Comparison of ENCODE assay signal across 8 mouse cellular contexts in the genomic region with DNA sequence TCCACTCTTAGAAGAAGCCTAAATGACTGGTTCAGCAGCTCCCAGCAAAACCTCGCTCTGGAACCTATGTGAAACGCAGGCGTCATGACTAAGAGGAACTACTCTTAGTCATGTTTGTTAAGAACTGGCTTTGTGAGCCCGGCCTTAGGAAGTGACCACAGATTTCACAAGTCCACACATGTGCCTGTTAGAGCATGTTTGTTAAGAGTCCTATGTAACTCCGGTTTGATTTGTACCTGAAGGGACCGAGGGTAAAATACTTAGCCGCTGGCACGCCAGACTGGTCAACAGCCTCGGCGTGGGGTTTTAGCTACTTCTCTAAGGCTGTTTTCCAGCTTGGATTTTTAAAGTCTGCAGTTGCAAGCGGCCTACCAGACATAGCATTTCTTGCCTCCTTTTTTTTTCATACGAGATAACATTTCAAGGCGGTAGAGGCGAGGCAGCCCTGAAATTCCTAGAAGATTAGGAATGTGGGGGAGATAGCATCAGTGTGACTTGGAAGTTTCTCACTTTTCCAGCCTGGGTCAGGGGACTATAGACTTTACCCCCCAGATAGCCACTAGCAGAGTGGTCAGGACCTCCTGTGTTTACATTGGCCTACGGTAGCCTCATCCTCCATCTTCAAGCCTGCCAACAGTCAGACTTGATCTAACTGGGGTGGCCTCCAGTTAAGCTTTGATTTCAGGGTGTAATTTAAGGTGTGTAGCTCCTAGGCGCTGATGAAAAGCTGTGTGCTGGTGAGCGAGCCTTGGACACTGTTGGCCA. TPM values are rescaled to one million over a fixed set of nuclear protein-coding genes. Genes with fewer than 3 reads are reported as not detected.
DNase-seq lines count a peak whose midpoint lies in the region; ATAC-seq and TF ChIP-seq lines count a peak whose summit lies in the region.

No protein-coding gene starts in this region.

- no peak overlapping the region for H3K9ac ChIP-seq in hindbrain, embryonic 12.5 days
- H3K9ac ChIP-seq in hindbrain, embryonic 14.5 days, result no peak overlapping the region
- no peak overlapping the region for H3K9ac ChIP-seq in liver, embryonic 14.5 days (replicated peaks)
- H3K9ac ChIP-seq in neural tube, embryonic 15.5 days (replicated peaks), result no peak overlapping the region

- no peaks in the 10 kb centered on the region for H3K9me3 ChIP-seq in hindbrain, embryonic 10.5 days
- H3K9me3 ChIP-seq in hindbrain, embryonic 12.5 days (replicated peaks), result no peaks in the 10 kb centered on the region
- no peaks in the 10 kb centered on the region for H3K9me3 ChIP-seq in embryonic facial prominence, embryonic 10.5 days
- no peaks in the 10 kb centered on the region for H3K9me3 ChIP-seq in hindbrain, embryonic 14.5 days (ENCODE audit: control insufficient read depth, low read length)
- H3K9me3 ChIP-seq in liver, embryonic 14.5 days (ENCODE audit: control insufficient read depth, low read length), result no peaks in the 10 kb centered on the region
- no peaks in the 10 kb centered on the region for H3K9me3 ChIP-seq in neural tube, embryonic 15.5 days (replicated peaks)

- no peak for TF ChIP-seq EP300 in liver, embryonic 14.5 days (IDR thresholded peaks at IDR 0.05; ENCODE audit: low read depth)

- no peak for TF ChIP-seq POLR2A in cerebellum, adult 2 months (IDR thresholded peaks at IDR 0.05; ENCODE audit: borderline replicate concordance, insufficient read depth, low read length)

- H3K27ac ChIP-seq in hindbrain, embryonic 10.5 days, result peak overlapping the region; percentile 87
- H3K27ac ChIP-seq in hindbrain, embryonic 12.5 days, result no peak overlapping the region
- peak overlapping the region; percentile 77 for H3K27ac ChIP-seq in embryonic facial prominence, embryonic 10.5 days (replicated peaks)
- no peak overlapping the region for H3K27ac ChIP-seq in hindbrain, embryonic 14.5 days
- H3K27ac ChIP-seq in liver, embryonic 14.5 days, result no peak overlapping the region
- peak overlapping the region; percentile 15; the same call in 1 of the 2 replicates for H3K27ac ChIP-seq in neural tube, embryonic 15.5 days (replicated peaks)
- H3K27ac ChIP-seq in cerebellum, adult 2 months (ENCODE audit: insufficient read depth, low read length), result no peak overlapping the region

- ATAC-seq in hindbrain, embryonic 12.5 days (ENCODE audit: low FRiP score), result no peak
- ATAC-seq in hindbrain, embryonic 14.5 days (ENCODE audit: low FRiP score), result no peak
- 0 out of 2 replicates have a peak, but pooled peaks have one; percentile 31 for ATAC-seq in liver, embryonic 14.5 days (ENCODE audit: insufficient read depth)
- no peak for ATAC-seq in neural tube, embryonic 15.5 days (ENCODE audit: low FRiP score)

- no peaks in the 10 kb centered on the region for H3K36me3 ChIP-seq in hindbrain, embryonic 10.5 days
- no peaks in the 10 kb centered on the region for H3K36me3 ChIP-seq in hindbrain, embryonic 12.5 days
- no peaks in the 10 kb centered on the region for H3K36me3 ChIP-seq in embryonic facial prominence, embryonic 10.5 days (replicated peaks)
- H3K36me3 ChIP-seq in hindbrain, embryonic 14.5 days (replicated peaks; ENCODE audit: control insufficient read depth, insufficient read depth), result no peaks in the 10 kb centered on the region
- no peaks in the 10 kb centered on the region for H3K36me3 ChIP-seq in liver, embryonic 14.5 days (replicated peaks; ENCODE audit: control insufficient read depth, insufficient read depth, low read depth)
- H3K36me3 ChIP-seq in neural tube, embryonic 15.5 days, result no peaks in the 10 kb centered on the region

- 49% methylated on average over 17 of the region's 17 CpGs for WGBS in hindbrain, embryonic 10.5 days
- WGBS in hindbrain, embryonic 12.5 days, result 53% methylated on average over 17 of the region's 17 CpGs
- 43% methylated on average over 17 of the region's 17 CpGs for WGBS in embryonic facial prominence, embryonic 10.5 days
- 61% methylated on average over 17 of the region's 17 CpGs for WGBS in hindbrain, embryonic 14.5 days
- WGBS in liver, embryonic 14.5 days (ENCODE audit: insufficient replicate concordance), result 41% methylated on average over 17 of the region's 17 CpGs
- WGBS in neural tube, embryonic 15.5 days, result 68% methylated on average over 17 of the region's 17 CpGs
- 90% methylated on average over 17 of the region's 17 CpGs for WGBS in cerebellum, adult 2 months

- H3K4me3 ChIP-seq in hindbrain, embryonic 10.5 days, result no peak overlapping the region
- H3K4me3 ChIP-seq in hindbrain, embryonic 12.5 days, result no peak overlapping the region
- no peak overlapping the region for H3K4me3 ChIP-seq in embryonic facial prominence, embryonic 10.5 days
- H3K4me3 ChIP-seq in hindbrain, embryonic 14.5 days (replicated peaks; ENCODE audit: low read length), result no peak overlapping the region
- H3K4me3 ChIP-seq in liver, embryonic 14.5 days (ENCODE audit: insufficient read depth in 1 of 2, low read depth in 2 of 2, low read length in 2 of 2), result no peak overlapping the region
- H3K4me3 ChIP-seq in neural tube, embryonic 15.5 days (replicated peaks), result peak overlapping the region; percentile 21; the same call in 1 of the 2 replicates
- H3K4me3 ChIP-seq in cerebellum, adult 2 months (replicated peaks; ENCODE audit: insufficient read depth, low read depth, low read length), result no peak overlapping the region

- peaks cover 31% of the 10 kb centered on the region for H3K4me1 ChIP-seq in hindbrain, embryonic 10.5 days (replicated peaks)
- peaks cover 12% of the 10 kb centered on the region for H3K4me1 ChIP-seq in hindbrain, embryonic 12.5 days
- H3K4me1 ChIP-seq in embryonic facial prominence, embryonic 10.5 days, result peaks cover 42% of the 10 kb centered on the region
- peaks cover 8% of the 10 kb centered on the region; the same call in 1 of the 2 replicates for H3K4me1 ChIP-seq in hindbrain, embryonic 14.5 days (replicated peaks; ENCODE audit: control insufficient read depth, insufficient read depth, low read length)
- peaks cover 0 to 8% of the 10 kb centered on the region in 2 experiments; a peak in 2 of 4 replicates for H3K4me1 ChIP-seq in liver, embryonic 14.5 days (replicated peaks; ENCODE audit: control insufficient read depth in 2 of 2, insufficient read depth in 2 of 2, low read length in 1 of 2)
- H3K4me1 ChIP-seq in neural tube, embryonic 15.5 days, result peaks cover 17% of the 10 kb centered on the region
- no peaks in the 10 kb centered on the region for H3K4me1 ChIP-seq in cerebellum, adult 2 months (ENCODE audit: control insufficient read depth, insufficient read depth, low read length)

- peak; percentile 23 for DNase-seq in hindbrain, embryonic 10.5 days (ENCODE audit: low spot score)
- DNase-seq in embryonic facial prominence, embryonic 10.5 days (ENCODE audit: low spot score), result peak; percentile 32
- DNase-seq in hindbrain, embryonic 14.5 days (ENCODE audit: low spot score), result no peak
- peak; percentile 10 to 30 (median 11) for DNase-seq in liver, embryonic 14.5 days (ENCODE audit: low read depth in 3 of 3, low spot score in 3 of 3)
- no peak for DNase-seq in cerebellum, adult 11-12 months
- DNase-seq in cerebellum, adult 2 months, result no peak

- TF ChIP-seq CTCF in liver, embryonic 14.5 days (IDR thresholded peaks at IDR 0.05; ENCODE audit: low read depth), result no peak
- TF ChIP-seq CTCF in cerebellum, adult 2 months (IDR thresholded peaks at IDR 0.05; ENCODE audit: borderline replicate concordance, insufficient read depth, low read depth, low read length), result no peak

- no peaks in the 10 kb centered on the region for H3K27me3 ChIP-seq in hindbrain, embryonic 10.5 days (ENCODE audit: insufficient read depth, poor library complexity, severe bottlenecking)
- no peaks in the 10 kb centered on the region for H3K27me3 ChIP-seq in hindbrain, embryonic 12.5 days
- no peaks in the 10 kb centered on the region for H3K27me3 ChIP-seq in embryonic facial prominence, embryonic 10.5 days (replicated peaks; ENCODE audit: low read depth, poor library complexity, severe bottlenecking)
- H3K27me3 ChIP-seq in hindbrain, embryonic 14.5 days (ENCODE audit: control insufficient read depth, insufficient read depth, low read length), result no peaks in the 10 kb centered on the region
- no peaks in the 10 kb centered on the region for H3K27me3 ChIP-seq in liver, embryonic 14.5 days (ENCODE audit: control insufficient read depth, insufficient read depth, low read length)
- H3K27me3 ChIP-seq in neural tube, embryonic 15.5 days (replicated peaks), result no peaks in the 10 kb centered on the region
- no peaks in the 10 kb centered on the region for H3K27me3 ChIP-seq in cerebellum, adult 2 months (ENCODE audit: control insufficient read depth, insufficient read depth, low read length)

- no peak overlapping the region for H3K4me2 ChIP-seq in hindbrain, embryonic 12.5 days (replicated peaks)
- H3K4me2 ChIP-seq in hindbrain, embryonic 14.5 days (replicated peaks), result peak overlapping the region; percentile 57
- peak overlapping the region; percentile 60 for H3K4me2 ChIP-seq in liver, embryonic 14.5 days (ENCODE audit: low read depth)
- peak overlapping the region; percentile 53 for H3K4me2 ChIP-seq in neural tube, embryonic 15.5 days

RNA-seq across cellular contexts. Expression of a gene that starts 28.8 kb away (rescaled TPM):
- 224 and 231 TPM in 2 replicates for polyA plus RNA-seq in hindbrain, embryonic 10.5 days (2016; fragmentation: Nextera tagmentation; extraction: Ambion mirVana)
- polyA plus RNA-seq in hindbrain, embryonic 12.5 days (2016; fragmentation: Nextera tagmentation; extraction: Ambion mirVana), result 205 and 206 TPM in 2 replicates
- 205 and 207 TPM in 2 replicates for polyA plus RNA-seq in embryonic facial prominence, embryonic 10.5 days (2016; fragmentation: Nextera tagmentation; extraction: Ambion mirVana)
- 169 and 225 TPM in 2 replicates for polyA plus RNA-seq in hindbrain, embryonic 14.5 days (2014; fragmentation: Nextera tagmentation; extraction: Ambion mirVana)
- polyA plus RNA-seq in liver, embryonic 14.5 days (2012; rRNA removed), result 27.3 and 99.4 TPM in 2 replicates
- 92.1 and 94.6 TPM in 2 replicates for polyA plus RNA-seq in liver, embryonic 14.5 days (2014; fragmentation: Nextera tagmentation; extraction: Ambion mirVana)
- polyA plus RNA-seq in neural tube, embryonic 15.5 days (2015; fragmentation: Nextera tagmentation; extraction: Ambion mirVana), result 170 and 195 TPM in 2 replicates
- polyA plus RNA-seq in cerebellum, adult 2 months (2012; rRNA removed), result 284 and 308 TPM in 2 replicates

RNA-seq across cellular contexts. Expression of a gene that starts 56.7 kb away (rescaled TPM):
- polyA plus RNA-seq in hindbrain, embryonic 10.5 days (2016; fragmentation: Nextera tagmentation; extraction: Ambion mirVana), result 18.4 and 18.6 TPM in 2 replicates
- polyA plus RNA-seq in hindbrain, embryonic 12.5 days (2016; fragmentation: Nextera tagmentation; extraction: Ambion mirVana), result 25.7 and 29.2 TPM in 2 replicates
- 18.9 and 20.3 TPM in 2 replicates for polyA plus RNA-seq in embryonic facial prominence, embryonic 10.5 days (2016; fragmentation: Nextera tagmentation; extraction: Ambion mirVana)
- 28.0 and 28.3 TPM in 2 replicates for polyA plus RNA-seq in hindbrain, embryonic 14.5 days (2014; fragmentation: Nextera tagmentation; extraction: Ambion mirVana)
- polyA plus RNA-seq in liver, embryonic 14.5 days (2012; rRNA removed), result 2.9 and 3.6 TPM in 2 replicates
- 4.1 and 4.6 TPM in 2 replicates for polyA plus RNA-seq in liver, embryonic 14.5 days (2014; fragmentation: Nextera tagmentation; extraction: Ambion mirVana)
- 22.5 and 26.0 TPM in 2 replicates for polyA plus RNA-seq in neural tube, embryonic 15.5 days (2015; fragmentation: Nextera tagmentation; extraction: Ambion mirVana)
- 33.8 and 35.9 TPM in 2 replicates for polyA plus RNA-seq in cerebellum, adult 2 months (2012; rRNA removed)

Comparison
In these comparisons a context has a peak if more than half of its experiments do, and no peak if none do; other contexts are left out.
1. DNase-seq: peak in hindbrain, embryonic 10.5 days (single experiment), embryonic facial prominence, embryonic 10.5 days (single experiment) and liver, embryonic 14.5 days (3 of 3); none in hindbrain, embryonic 14.5 days (single experiment), cerebellum, adult 11-12 months (single experiment) and cerebellum, adult 2 months (0 of 2).
2. H3K27ac ChIP-seq: peak in hindbrain, embryonic 10.5 days (single experiment), embryonic facial prominence, embryonic 10.5 days (single experiment) and neural tube, embryonic 15.5 days (single experiment); none in hindbrain, embryonic 12.5 days (single experiment), hindbrain, embryonic 14.5 days (single experiment), liver, embryonic 14.5 days (single experiment) and cerebellum, adult 2 months (single experiment).